Mouse (Mus musculus) heart, postnatal 0 days (tissue): ENCODE results near the gene M1ap.

Source experiments
- CTCF ChIP-seq: IDR thresholded peaks from 2 replicates; pipeline ENCODE4 v1.5.1; 2016; ENCODE audit warnings: antibody characterized with exemption, control low read depth, low read depth
- EP300 ChIP-seq: IDR thresholded peaks from 2 replicates; pipeline ENCODE4 v1.6.1; 2016; ENCODE audit warnings: antibody characterized with exemption, low read depth

GRCm38 (mm10) chr6:82919520-82919919, 27.2 kb upstream of the M1ap start:
- TF ChIP-seq EP300 (no peak), CTCF (no peak)
